Mouse (Mus musculus): ENCODE measurements around the gene Gpm6a.

Gene Gpm6a

DNA sequence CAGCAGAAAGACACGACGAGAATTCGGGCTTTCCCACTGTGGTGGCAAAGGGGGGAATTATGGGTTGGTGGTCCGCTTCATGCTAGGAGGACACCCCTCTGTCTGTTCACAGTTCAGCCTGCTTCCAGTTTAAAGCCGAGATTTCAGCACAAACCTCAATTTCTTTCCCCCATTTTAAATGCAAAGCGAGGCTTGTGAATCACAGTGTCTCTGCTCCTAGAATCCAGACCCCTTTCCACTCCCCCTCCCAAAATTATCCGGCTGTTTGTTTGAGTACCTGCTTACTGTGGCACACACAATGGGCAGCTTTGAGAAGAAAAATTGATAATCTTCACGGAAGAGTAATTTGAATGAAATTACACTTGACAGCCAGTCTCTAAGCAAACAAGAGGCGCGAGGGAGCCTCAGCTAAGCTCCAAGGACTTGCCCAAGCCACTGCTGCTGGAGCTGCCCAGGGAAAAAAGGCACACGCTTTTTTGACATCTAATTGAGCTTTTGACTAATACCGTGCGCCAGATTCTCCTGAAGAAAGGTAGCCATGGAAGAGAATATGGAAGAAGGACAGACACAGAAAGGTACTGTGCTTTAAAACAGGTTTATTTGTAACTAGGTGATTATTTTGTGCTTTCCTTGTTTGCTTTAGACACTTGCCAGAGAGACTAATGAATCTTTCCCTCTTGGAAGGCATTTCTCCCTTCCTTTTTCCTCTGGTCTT lies at the start of gene Gpm6a:
TSS of gene Gpm6a (plus strand) at position 103 of the 715 bp plus-strand sequence.
- no peak for DNase-seq

DNA sequence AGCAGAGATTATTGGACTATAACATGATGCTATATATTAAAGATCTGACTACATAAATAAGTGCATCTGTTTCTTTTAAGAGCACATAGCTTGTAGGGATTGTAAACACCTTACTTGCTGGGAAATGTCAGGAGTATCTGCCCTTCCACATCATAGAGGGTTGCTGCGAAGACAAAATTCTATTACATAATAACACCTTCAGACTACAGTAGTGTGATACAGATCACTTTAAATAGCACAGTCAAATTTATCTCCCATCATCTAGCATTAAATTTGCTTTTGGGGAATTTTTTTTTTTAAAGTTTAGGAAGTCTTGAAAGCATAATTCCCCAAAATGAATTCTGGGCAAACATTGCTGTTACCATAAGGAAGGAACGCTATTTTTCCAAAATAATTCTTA lies 41.8 kb upstream of the Gpm6a start:
- DNase-seq = no peak

- no peak for DNase-seq
Measured at GRCm38 (mm10) chr8:54917710-54918109, 36.9 kb upstream of the Gpm6a start.

- DNase-seq = no peak
Measured at GRCm38 (mm10) chr8:54922160-54922855, 32.3 kb upstream of the Gpm6a start.

GRCm38 (mm10) chr8:54924936-54925335 lies 29.7 kb upstream of the Gpm6a start:
- no peak for DNase-seq

- DNase-seq = no peak
Measured at GRCm38 (mm10) chr8:54932306-54932705, 22.3 kb upstream of the Gpm6a start.

- DNase-seq = no peak
Measured at GRCm38 (mm10) chr8:54953351-54953750, 1.3 kb upstream of the Gpm6a start.

DNA sequence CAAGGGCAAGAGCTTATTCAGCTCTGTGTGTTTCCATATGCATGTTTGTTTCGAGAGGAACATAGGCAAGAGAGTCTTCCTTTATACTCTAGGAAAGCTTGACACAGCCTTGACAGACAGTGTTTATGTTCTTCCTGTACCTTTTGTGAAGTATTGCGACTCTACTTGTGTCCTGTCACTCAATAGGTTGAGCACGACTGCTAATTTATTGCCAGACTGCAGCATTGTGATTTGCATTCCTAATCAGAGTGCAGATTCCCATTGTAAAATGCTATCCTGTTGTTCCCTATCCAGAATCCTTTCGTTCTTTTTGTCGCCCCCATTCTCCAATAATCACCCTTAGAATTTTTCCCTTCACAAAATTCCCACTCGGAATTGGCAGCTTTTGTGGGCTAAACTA lies 613 bp upstream of the Gpm6a start:
- DNase-seq = no peak

GRCm38 (mm10) chr8:54955456-54955800 lies 785 bp downstream of the Gpm6a start:
- no peak for DNase-seq

DNA sequence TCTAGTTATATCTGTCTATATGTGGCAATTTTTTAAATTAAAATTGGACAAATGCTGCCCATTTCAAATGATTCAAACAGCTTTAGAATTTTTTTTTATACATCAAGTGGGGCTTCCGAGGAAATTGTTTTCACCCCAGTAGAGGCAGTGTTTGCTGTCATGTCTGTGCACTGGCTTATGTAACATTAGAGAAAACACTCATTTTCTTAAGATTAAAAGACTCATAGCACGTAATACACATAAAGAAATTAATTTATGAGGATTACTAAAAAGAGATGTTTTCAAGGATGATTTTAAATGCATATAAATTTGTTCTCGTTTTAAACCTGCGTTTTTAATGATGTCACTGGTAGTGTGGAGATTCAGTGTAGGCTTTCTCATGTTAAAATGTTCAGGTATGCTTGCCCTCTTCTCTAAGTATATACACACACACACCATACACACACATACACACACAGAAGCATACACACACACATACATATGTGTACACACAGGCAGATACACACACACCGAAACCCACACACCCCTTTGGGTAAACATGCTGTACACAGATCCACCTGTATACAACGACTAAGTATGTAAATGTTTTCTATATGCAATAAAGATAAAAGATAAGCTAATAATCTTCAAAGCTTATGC lies 1.4 kb downstream of the Gpm6a start:
- DNase-seq = no peak

GRCm38 (mm10) chr8:54956787-54957186 lies 2.1 kb downstream of the Gpm6a start:
- DNase-seq = no peak

DNA sequence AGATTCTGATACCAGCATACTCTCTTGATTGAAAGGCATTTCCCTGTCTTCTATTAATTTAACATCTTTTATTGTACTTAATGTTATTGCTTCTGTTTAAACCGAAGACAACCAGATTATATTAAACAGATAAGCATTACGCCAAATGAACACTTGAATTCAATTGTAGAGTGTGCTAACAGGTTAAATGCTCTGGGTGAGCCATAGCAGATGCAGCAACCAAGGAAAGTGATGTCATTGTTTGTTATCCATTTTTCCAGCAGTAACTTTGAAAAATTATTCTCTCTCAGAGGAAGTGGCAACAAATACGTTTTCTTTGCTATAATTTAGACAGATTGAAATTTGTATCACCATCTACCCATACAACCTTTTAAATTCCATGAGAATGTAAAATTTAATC lies 2.9 kb downstream of the Gpm6a start:
- no peak for DNase-seq

- DNase-seq = no peak
Measured at GRCm38 (mm10) chr8:54961571-54961970, 6.9 kb downstream of the Gpm6a start.

GRCm38 (mm10) chr8:54975020-54975419 lies 20.4 kb downstream of the Gpm6a start:
- no peak for DNase-seq

DNA sequence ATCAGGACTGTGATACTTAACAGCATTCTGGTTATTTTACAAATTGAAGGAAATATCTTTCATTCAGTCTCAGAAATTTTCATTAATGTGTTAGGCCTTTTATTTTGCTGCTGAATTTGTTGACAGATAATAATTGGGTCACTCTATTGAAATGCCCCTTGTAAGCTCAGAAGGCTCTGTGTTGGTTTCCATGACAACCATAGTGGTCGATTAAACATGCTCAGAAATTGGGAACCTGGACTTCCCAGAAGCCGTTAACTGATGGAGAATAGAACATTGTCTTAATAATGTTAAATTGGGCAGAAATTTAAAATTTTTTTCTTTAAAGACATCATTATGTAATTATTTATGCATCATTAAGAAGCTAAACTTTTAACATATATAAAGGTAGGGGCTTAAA lies 20.9 kb downstream of the Gpm6a start:
- DNase-seq = no peak

- no peak for DNase-seq
Measured at GRCm38 (mm10) chr8:54975927-54976326, 21.3 kb downstream of the Gpm6a start.

DNA sequence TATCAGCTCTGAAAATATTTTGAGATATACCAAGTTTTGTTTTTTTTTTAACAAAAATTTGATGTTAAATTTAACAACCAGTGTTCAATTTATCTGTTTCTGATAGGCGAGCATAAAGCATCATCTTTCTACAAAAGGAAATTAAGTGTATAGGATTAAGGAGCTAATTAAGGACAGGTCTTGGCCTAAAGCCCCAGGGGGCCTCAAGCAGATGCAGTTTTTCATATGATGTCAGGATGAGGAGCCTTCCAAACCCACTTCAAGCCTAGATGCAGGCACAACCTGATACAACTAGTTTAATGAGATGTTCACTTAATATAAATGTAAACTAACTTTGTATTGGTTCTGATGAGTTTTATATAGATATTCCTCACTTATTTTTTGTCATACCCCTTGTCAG lies 22.0 kb downstream of the Gpm6a start:
- no peak for DNase-seq

DNA sequence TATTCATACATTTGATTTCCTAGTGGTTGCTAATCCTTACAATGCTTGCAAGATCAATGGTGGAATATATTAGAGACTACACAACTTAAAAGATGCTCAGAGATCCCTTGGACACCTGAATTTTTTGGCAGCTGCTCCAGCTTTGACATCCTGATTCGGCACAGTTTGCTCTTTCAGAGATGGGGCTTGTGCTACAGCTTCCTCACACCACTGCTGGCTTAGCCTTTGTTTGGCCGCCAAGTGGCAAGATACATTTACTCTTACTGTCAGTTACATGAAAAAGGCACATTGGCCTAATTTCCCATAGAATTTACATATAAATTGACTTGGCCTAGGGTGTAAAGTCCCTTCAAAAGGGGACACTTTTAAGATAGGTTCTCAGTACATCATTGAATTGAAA lies 32.1 kb downstream of the Gpm6a start:
- DNase-seq = no peak

- DNase-seq = no peak
Measured at GRCm38 (mm10) chr8:54989093-54989492, 34.5 kb downstream of the Gpm6a start.

GRCm38 (mm10) chr8:54991840-54992609 lies 37.4 kb downstream of the Gpm6a start:
- no peak for DNase-seq

- DNase-seq = no peak
Measured at GRCm38 (mm10) chr8:54995662-54996061, 41.0 kb downstream of the Gpm6a start.

GRCm38 (mm10) chr8:55002398-55002797 lies 47.8 kb downstream of the Gpm6a start:
- DNase-seq = no peak

DNA sequence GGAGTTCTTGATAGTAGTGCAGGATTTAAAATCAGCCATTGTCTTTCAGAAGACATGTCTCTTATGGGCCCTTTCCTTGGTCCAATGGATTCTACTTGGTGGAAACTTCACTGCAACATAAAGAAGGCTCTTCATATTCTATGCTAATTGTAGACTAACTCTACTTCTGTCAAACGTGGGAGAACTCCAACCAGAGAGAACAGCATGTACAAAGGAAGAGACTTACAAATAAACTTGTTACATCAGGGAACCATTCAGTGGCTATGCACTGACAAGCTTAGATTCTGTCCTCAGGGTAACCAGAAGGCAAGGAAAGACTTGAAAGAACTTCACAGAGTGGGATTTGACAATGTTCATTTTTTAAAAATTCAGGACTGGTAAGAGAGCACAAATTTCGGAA lies 48.3 kb downstream of the Gpm6a start:
- DNase-seq = no peak

Measured in spleen, adult 18-20 months (tissue).